Mouse (Mus musculus) skeletal muscle tissue, adult 2 months (tissue): Measurements from ENCODE around the gene Nelfb.

Experiments used
- DNase-seq: peaks from one replicate; pipeline ENCODE4 v3.0.0-alpha.2; 2012; ENCODE audit warnings: low read depth, low spot score

The Nelfb gene

GRCm38 (mm10) chr2:25196172-25196954 is 14.9 kb downstream of the Nelfb start, which contains the start of gene Tor4a:
TSS of gene Tor4a (minus strand) at chr2:25196886.
- DNase-seq = peak; percentile 85

- DNase-seq = no peak
Measured at GRCm38 (mm10) chr2:25195211-25196156, 15.8 kb downstream of the Nelfb start.

- no peak for DNase-seq
Measured at GRCm38 (mm10) chr2:25194486-25195171, 16.7 kb downstream of the Nelfb start.

- DNase-seq = no peak
Measured at GRCm38 (mm10) chr2:25194006-25194405, 17.3 kb downstream of the Nelfb start.

GRCm38 (mm10) chr2:25193330-25193770 is 17.9 kb downstream of the Nelfb start:
- peak; percentile 85 for DNase-seq

GRCm38 (mm10) chr2:25187841-25188240 is 23.4 kb downstream of the Nelfb start:
- no peak for DNase-seq

GRCm38 (mm10) chr2:25186575-25186930 is 24.7 kb downstream of the Nelfb start:
- no peak for DNase-seq

- no peak for DNase-seq
Measured at GRCm38 (mm10) chr2:25185625-25186574, 25.4 kb downstream of the Nelfb start.

- DNase-seq = no peak
Measured at GRCm38 (mm10) chr2:25184496-25184895, 26.8 kb downstream of the Nelfb start.

- DNase-seq = no peak
Measured at GRCm38 (mm10) chr2:25183336-25183735, 28.0 kb downstream of the Nelfb start.

- no peak for DNase-seq
Measured at GRCm38 (mm10) chr2:25182664-25183063, 28.6 kb downstream of the Nelfb start.

- no peak for DNase-seq
Measured at GRCm38 (mm10) chr2:25181891-25182397, 29.3 kb downstream of the Nelfb start.

GRCm38 (mm10) chr2:25180973-25181890 is 30.1 kb downstream of the Nelfb start:
- no peak for DNase-seq

GRCm38 (mm10) chr2:25180478-25180903 is 30.8 kb downstream of the Nelfb start, which contains the start of gene Nrarp:
TSS of gene Nrarp (plus strand) at chr2:25180758.
- DNase-seq = peak; percentile 77

- no peak for DNase-seq
Measured at GRCm38 (mm10) chr2:25179566-25180217, 31.6 kb downstream of the Nelfb start.

GRCm38 (mm10) chr2:25178285-25178972 is 32.9 kb downstream of the Nelfb start:
- DNase-seq = no peak

- no peak for DNase-seq
Measured at GRCm38 (mm10) chr2:25177685-25178084, 33.6 kb downstream of the Nelfb start.

GRCm38 (mm10) chr2:25177076-25177475 is 34.2 kb downstream of the Nelfb start:
- no peak for DNase-seq
